Mouse (Mus musculus) ES-Bruce4 (cell line): ENCODE measurements around the gene Yes1. TPM values are rescaled to one million over a fixed set of nuclear protein-coding genes. Genes with fewer than 3 reads are reported as not detected.
"Not testable (repeated sequence)": the region's sequence is repeated elsewhere in the genome, so short reads cannot be mapped to it uniquely, and the experiment has no call there.

Source experiments
- H3K27ac ChIP-seq: 2 replicates; pipeline ENCODE4 v1.5.1; 2012; ENCODE audit warnings: low read length, inconsistent platforms; ENCODE audit not compliant: insufficient read depth
- H3K27me3 ChIP-seq: 2 replicates; pipeline ENCODE4 v1.6.1; 2012; ENCODE audit warnings: mild to moderate bottlenecking, low read length, inconsistent platforms; ENCODE audit not compliant: control insufficient read depth, poor library complexity, insufficient read depth, severe bottlenecking
- H3K36me3 ChIP-seq: 2 replicates; pipeline ENCODE4 v1.6.1; 2012; ENCODE audit warnings: inconsistent platforms, mild to moderate bottlenecking, low read length, moderate library complexity; ENCODE audit not compliant: control insufficient read depth, poor library complexity, insufficient read depth, severe bottlenecking
- H3K4me1 ChIP-seq: one replicate; pipeline ENCODE4 v1.8.1; 2011; ENCODE audit warnings: low read length; ENCODE audit not compliant: control insufficient read depth, insufficient read depth
- H3K4me3 ChIP-seq: 2 replicates; pipeline ENCODE4 v1.5.1; 2011; ENCODE audit warnings: low read depth, mild to moderate bottlenecking, low read length
- H3K9ac ChIP-seq: 2 replicates; pipeline ENCODE4 v1.6.1; 2012; ENCODE audit warnings: low read depth, mild to moderate bottlenecking, inconsistent platforms; ENCODE audit not compliant: poor library complexity, severe bottlenecking
- H3K9me3 ChIP-seq: replicated peaks from 2 replicates; pipeline ENCODE4 v1.6.1; 2012; ENCODE audit warnings: mild to moderate bottlenecking, low read length, inconsistent platforms; ENCODE audit not compliant: control insufficient read depth, poor library complexity, insufficient read depth, severe bottlenecking
- CTCF ChIP-seq: IDR thresholded peaks from one replicate; pipeline ENCODE4 v1.8.1; 2011; ENCODE audit warnings: low read depth, low read length
- EP300 ChIP-seq: IDR thresholded peaks from 2 replicates; pipeline ENCODE4 v1.6.1; 2011; ENCODE audit warnings: low read depth, low read length; ENCODE audit not compliant: insufficient read depth
- POLR2A ChIP-seq: IDR thresholded peaks from one replicate; pipeline ENCODE4 v1.8.1; 2011; ENCODE audit warnings: low read length; ENCODE audit not compliant: insufficient read depth
- polyA plus RNA-seq: library from polyadenylated mRNA; stranded (reverse); fragments of >200 nt; gene quantifications from 2 replicates; pipeline ENCODE4 v1.2.4, GENCODE M21; 2011; ENCODE audit warnings: low read depth; ENCODE audit not compliant: missing spikeins, insufficient read depth, insufficient read length

Yes1 gene
- polyA plus RNA-seq, 1 experiment: 65.5 TPM

- Histone ChIP-seq H3K27me3 (no peaks in the 10 kb centered on the region), H3K9ac (no peak overlapping the region), H3K36me3 (no peaks in the 10 kb centered on the region), H3K4me1 (no peaks in the 10 kb centered on the region), H3K9me3 (no peaks in the 10 kb centered on the region), H3K4me3 (no peak overlapping the region), H3K27ac (no peak overlapping the region)
- TF ChIP-seq CTCF: no peak
- no peak for TF ChIP-seq POLR2A
- TF ChIP-seq EP300: no peak
Measured at GRCm38 (mm10) chr5:32721316-32721715, 110.3 kb downstream of the Yes1 start.

GRCm38 (mm10) chr5:32722263-32722662 lies 111.3 kb downstream of the Yes1 start:
- H3K27me3 ChIP-seq: no peaks in the 10 kb centered on the region
- no peaks in the 10 kb centered on the region for H3K36me3 ChIP-seq
- no peak overlapping the region for H3K27ac ChIP-seq
- no peak overlapping the region for H3K9ac ChIP-seq
- H3K4me1 ChIP-seq: no peaks in the 10 kb centered on the region
- H3K9me3 ChIP-seq: no peaks in the 10 kb centered on the region
- no peak for TF ChIP-seq EP300
- no peak for TF ChIP-seq POLR2A
- no peak for TF ChIP-seq CTCF
- H3K4me3 ChIP-seq: no peak overlapping the region

- H3K4me3 ChIP-seq, H3K36me3 ChIP-seq, H3K9ac ChIP-seq, H3K27me3 ChIP-seq, H3K9me3 ChIP-seq, H3K4me1 ChIP-seq, H3K27ac ChIP-seq: not testable (repeated sequence)
Measured at GRCm38 (mm10) chr5:32722711-32723110, 111.7 kb downstream of the Yes1 start.

GRCm38 (mm10) chr5:32723981-32724380 lies 113.0 kb downstream of the Yes1 start:
- Histone ChIP-seq H3K4me3 (no peak overlapping the region), H3K36me3 (no peaks in the 10 kb centered on the region), H3K9ac (no peak overlapping the region), H3K9me3 (no peaks in the 10 kb centered on the region), H3K27ac (no peak overlapping the region), H3K4me1 (no peaks in the 10 kb centered on the region), H3K27me3 (no peaks in the 10 kb centered on the region)
- no peak for TF ChIP-seq EP300
- TF ChIP-seq CTCF: no peak
- TF ChIP-seq POLR2A: no peak

GRCm38 (mm10) chr5:32725397-32725796 lies 114.4 kb downstream of the Yes1 start:
- not testable (repeated sequence) for H3K27me3 ChIP-seq, H3K27ac ChIP-seq, H3K36me3 ChIP-seq, H3K4me3 ChIP-seq, H3K4me1 ChIP-seq, H3K9me3 ChIP-seq, H3K9ac ChIP-seq

- Histone ChIP-seq H3K27ac (no peak overlapping the region), H3K36me3 (no peaks in the 10 kb centered on the region), H3K4me3 (no peak overlapping the region), H3K4me1 (no peaks in the 10 kb centered on the region), H3K9me3 (no peaks in the 10 kb centered on the region), H3K27me3 (no peaks in the 10 kb centered on the region), H3K9ac (no peak overlapping the region)
- TF ChIP-seq EP300: no peak
- TF ChIP-seq POLR2A: no peak
- TF ChIP-seq CTCF: no peak
Measured at GRCm38 (mm10) chr5:32728300-32728699, 117.3 kb downstream of the Yes1 start.

GRCm38 (mm10) chr5:32728851-32729250 lies 117.9 kb downstream of the Yes1 start:
- Histone ChIP-seq H3K4me1 (no peaks in the 10 kb centered on the region), H3K27me3 (no peaks in the 10 kb centered on the region), H3K9me3 (no peaks in the 10 kb centered on the region), H3K4me3 (no peak overlapping the region), H3K36me3 (no peaks in the 10 kb centered on the region), H3K9ac (no peak overlapping the region), H3K27ac (no peak overlapping the region)
- no peak for TF ChIP-seq POLR2A
- TF ChIP-seq EP300: no peak
- no peak for TF ChIP-seq CTCF

GRCm38 (mm10) chr5:32733892-32734291 lies 122.9 kb downstream of the Yes1 start:
- H3K36me3 ChIP-seq, H3K9ac ChIP-seq, H3K4me1 ChIP-seq, H3K27ac ChIP-seq, H3K4me3 ChIP-seq, H3K27me3 ChIP-seq, H3K9me3 ChIP-seq: not testable (repeated sequence)
